Mouse (Mus musculus) C2C12 (cell line): Measurements from ENCODE around the gene Coa4. TPM values are rescaled to one million over a fixed set of nuclear protein-coding genes. Genes with fewer than 3 reads are reported as not detected.

Experiments
- H3K27me3 ChIP-seq: one replicate; pipeline ENCODE4 v1.6.1; 2011; ENCODE audit not compliant: control insufficient read depth, insufficient read depth, insufficient read length
- H3K36me3 ChIP-seq: one replicate; pipeline ENCODE4 v1.6.1; 2011; ENCODE audit not compliant: control insufficient read depth, insufficient read depth
- H3K4me3 ChIP-seq: one replicate; pipeline ENCODE4 v1.5.1; 2011; ENCODE audit warnings: mild to moderate bottlenecking, control low read depth; ENCODE audit not compliant: poor library complexity, insufficient read depth, severe bottlenecking
- H3K79me2 ChIP-seq: one replicate; pipeline ENCODE4 v1.6.1; 2011; ENCODE audit not compliant: control insufficient read depth, insufficient read depth
- H3K79me3 ChIP-seq: one replicate; pipeline ENCODE4 v1.6.1; 2011; ENCODE audit warnings: low read depth, control low read depth
- H3ac ChIP-seq: one replicate; pipeline ENCODE3; 2011; ENCODE audit warnings: low read depth; ENCODE audit not compliant: control insufficient read depth, insufficient read length
- CEBPB ChIP-seq: IDR thresholded peaks from one replicate; pipeline ENCODE4 v1.6.1; 2011; ENCODE audit warnings: low read depth, mild to moderate bottlenecking, control low read depth, moderate library complexity
- CTCF ChIP-seq: IDR thresholded peaks from one replicate; pipeline ENCODE4 v1.5.1; 2011; ENCODE audit not compliant: control insufficient read depth, insufficient read depth, insufficient read length
- FOSL1 ChIP-seq: IDR thresholded peaks from one replicate; pipeline ENCODE4 v1.8.0; 2011; ENCODE audit warnings: mild to moderate bottlenecking, low read length; ENCODE audit not compliant: poor library complexity, insufficient read depth, severe bottlenecking
- MAX ChIP-seq: IDR thresholded peaks from one replicate; pipeline ENCODE4 v1.6.1; 2011; ENCODE audit warnings: mild to moderate bottlenecking, control low read depth
- MYOD1 ChIP-seq: IDR thresholded peaks from one replicate; pipeline ENCODE4 v1.6.1; 2011; ENCODE audit warnings: low read depth; ENCODE audit not compliant: control insufficient read depth, insufficient read length
- MYOG ChIP-seq: IDR thresholded peaks from one replicate; pipeline ENCODE4 v1.6.1; 2011; ENCODE audit not compliant: control insufficient read depth, insufficient read length; ENCODE audit errors: extremely low read depth
- USF1 ChIP-seq: IDR thresholded peaks from one replicate; pipeline ENCODE4 v1.6.1; 2011; ENCODE audit warnings: low read depth, mild to moderate bottlenecking, control low read depth, moderate library complexity
- polyA plus RNA-seq: library from polyadenylated mRNA; unstranded; fragments of >200 nt; fragmentation: generic; extraction: Trizol; gene quantifications from one replicate; pipeline ENCODE4 v1.2.1, GENCODE M21; 2012; ENCODE audit warnings: missing spikeins

The Coa4 gene
- polyA plus RNA-seq, 1 experiment, result 8.4 TPM

DNA sequence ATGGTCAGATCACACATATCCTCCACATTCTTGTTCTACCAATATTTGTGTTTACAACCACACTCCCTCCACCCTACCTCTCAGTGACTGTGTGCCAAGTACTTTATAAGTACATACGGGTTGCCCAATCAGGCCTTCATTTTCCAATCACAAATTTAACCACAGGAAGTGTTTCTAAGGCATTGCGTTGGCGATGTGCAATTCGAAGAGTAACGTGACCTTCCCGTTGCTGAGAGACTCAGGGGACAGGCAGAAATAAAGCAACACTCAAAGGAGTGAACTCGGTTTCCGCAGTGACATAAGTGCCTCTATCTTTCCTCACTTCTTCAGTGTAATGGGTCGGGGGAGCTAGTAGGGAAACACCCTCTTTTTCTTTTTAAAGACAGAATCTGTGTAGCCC lies 2.6 kb downstream of the Coa4 start:
- peaks cover 3% of the 10 kb centered on the region for H3K79me3 ChIP-seq
- H3K79me2 ChIP-seq, result no peaks in the 10 kb centered on the region
- H3K36me3 ChIP-seq, result no peaks in the 10 kb centered on the region
- TF ChIP-seq MYOD1 (no peak), CTCF (no peak), MYOG (no peak), MAX (no peak), CEBPB (no peak), USF1 (no peak), FOSL1 (no peak)
- no peak overlapping the region for H3K4me3 ChIP-seq
- H3ac ChIP-seq, result no peak overlapping the region
- no peaks in the 10 kb centered on the region for H3K27me3 ChIP-seq

DNA sequence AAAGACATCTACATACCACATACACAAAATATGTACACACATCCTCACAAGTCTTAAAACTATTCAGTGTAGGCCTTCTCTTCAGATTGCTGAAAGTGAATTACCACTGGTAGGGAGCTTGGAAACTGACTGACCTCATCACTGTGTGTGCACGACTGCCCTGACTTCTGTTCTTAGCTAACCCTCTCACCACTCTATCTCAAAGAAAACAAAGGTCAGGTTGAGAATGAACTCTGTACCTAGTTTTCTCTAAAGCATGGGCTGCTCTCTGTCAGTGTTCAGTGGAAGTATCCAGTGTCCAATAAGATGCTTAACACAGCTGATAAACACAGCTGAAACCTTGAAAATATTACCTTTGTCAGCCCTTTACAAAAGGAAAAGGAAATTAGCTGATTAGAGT lies 7.6 kb downstream of the Coa4 start:
- no peak for TF ChIP-seq MYOD1
- no peak for TF ChIP-seq USF1
- TF ChIP-seq MAX, result no peak
- no peak for TF ChIP-seq MYOG
- TF ChIP-seq FOSL1, result no peak
- H3K27me3 ChIP-seq, result no peaks in the 10 kb centered on the region
- H3K36me3 ChIP-seq, result no peaks in the 10 kb centered on the region
- no peak overlapping the region for H3K4me3 ChIP-seq
- no peaks in the 10 kb centered on the region for H3K79me3 ChIP-seq
- no peak overlapping the region for H3ac ChIP-seq
- no peaks in the 10 kb centered on the region for H3K79me2 ChIP-seq

DNA sequence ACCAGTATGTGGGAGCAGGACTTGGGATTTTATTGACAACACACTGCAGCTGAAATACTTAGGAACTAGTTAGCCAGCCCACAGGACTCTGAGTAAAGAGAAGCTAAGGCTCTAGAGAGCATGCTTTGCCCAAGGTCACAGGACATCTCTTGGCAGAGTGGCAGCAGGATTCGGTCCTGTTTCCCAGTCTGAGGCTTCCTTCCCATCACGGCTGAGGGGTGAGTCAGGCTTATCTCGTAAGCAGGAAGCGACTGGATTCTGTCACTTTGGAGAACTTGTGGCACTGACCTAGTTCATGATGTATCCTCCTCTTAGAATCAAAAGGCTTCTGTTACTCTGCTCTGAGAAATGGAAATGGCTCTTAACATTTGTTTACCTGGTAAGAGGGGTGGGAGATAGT lies 10.8 kb downstream of the Coa4 start:
- H3K4me3 ChIP-seq, result no peak overlapping the region
- no peaks in the 10 kb centered on the region for H3K79me3 ChIP-seq
- TF ChIP-seq USF1 (no peak), CTCF (no peak), MYOG (no peak), MYOD1 (no peak)
- H3K36me3 ChIP-seq, result no peaks in the 10 kb centered on the region
- H3K79me2 ChIP-seq, result no peaks in the 10 kb centered on the region
- no peak overlapping the region for H3ac ChIP-seq
- no peaks in the 10 kb centered on the region for H3K27me3 ChIP-seq

DNA sequence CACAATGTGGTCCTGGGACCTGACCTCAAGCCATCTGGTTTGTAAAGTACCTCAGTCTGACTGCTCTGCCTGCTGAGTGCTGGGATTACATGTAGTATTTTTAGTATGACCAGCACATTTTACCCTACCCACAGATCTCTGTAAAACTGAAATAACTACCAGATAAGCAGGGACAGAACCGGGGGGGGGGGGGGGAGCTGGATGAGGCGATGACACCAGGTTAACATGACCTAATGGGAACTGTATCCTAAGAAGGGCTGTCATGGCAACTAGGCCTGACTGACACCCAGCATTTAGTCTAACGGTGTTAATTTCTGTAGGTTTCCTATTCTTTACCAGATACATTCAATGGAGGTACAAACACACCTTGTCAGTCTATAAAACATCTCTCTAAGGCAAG lies 12.9 kb downstream of the Coa4 start:
- Histone ChIP-seq H3K4me3 (no peak overlapping the region), H3K36me3 (no peaks in the 10 kb centered on the region), H3K79me2 (no peaks in the 10 kb centered on the region), H3ac (no peak overlapping the region), H3K79me3 (no peaks in the 10 kb centered on the region), H3K27me3 (no peaks in the 10 kb centered on the region)
- TF ChIP-seq MYOG, result no peak
- no peak for TF ChIP-seq FOSL1
- TF ChIP-seq MYOD1, result no peak
- no peak for TF ChIP-seq USF1
- TF ChIP-seq CTCF, result no peak
- no peak for TF ChIP-seq CEBPB
- TF ChIP-seq MAX, result no peak

DNA sequence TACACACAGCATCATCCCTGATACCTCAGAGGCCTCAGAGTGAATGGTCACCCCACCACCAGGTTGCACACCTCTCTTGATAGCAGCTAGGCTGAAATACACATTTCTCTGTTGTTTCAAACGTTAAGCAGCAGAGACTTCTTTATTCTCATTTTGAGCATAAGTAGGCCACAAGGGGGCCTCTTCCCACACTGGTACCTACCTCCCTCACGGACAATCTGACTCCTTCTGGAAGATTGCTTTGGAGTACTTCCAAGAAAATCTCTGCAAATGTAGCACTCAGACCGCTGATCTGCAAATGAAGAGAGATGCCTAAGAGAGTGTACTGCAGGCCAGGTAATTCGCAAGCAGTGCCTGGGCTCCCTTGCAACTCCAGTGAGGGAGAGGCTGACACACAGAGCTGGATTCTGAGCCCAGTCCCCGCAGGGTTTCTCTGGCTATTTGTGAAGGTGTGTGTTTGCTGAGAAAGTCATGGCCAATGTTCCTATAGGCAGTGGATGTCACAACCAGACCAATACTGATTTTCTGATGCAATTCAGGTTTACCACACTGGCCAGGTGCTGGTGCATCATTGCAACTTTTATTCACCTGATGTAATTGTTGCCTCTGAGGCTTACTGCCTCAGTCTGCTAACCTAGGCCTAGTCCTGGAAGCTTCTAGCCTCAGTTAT lies 13.6 kb downstream of the Coa4 start:
- TF ChIP-seq CEBPB, result no peak
- no peak for TF ChIP-seq FOSL1
- TF ChIP-seq CTCF, result no peak
- TF ChIP-seq MAX, result no peak
- TF ChIP-seq MYOD1, result no peak
- no peak for TF ChIP-seq MYOG
- no peak for TF ChIP-seq USF1
- Histone ChIP-seq H3ac (no peak overlapping the region), H3K27me3 (no peaks in the 10 kb centered on the region), H3K79me2 (no peaks in the 10 kb centered on the region), H3K79me3 (no peaks in the 10 kb centered on the region), H3K36me3 (no peaks in the 10 kb centered on the region), H3K4me3 (no peak overlapping the region)

DNA sequence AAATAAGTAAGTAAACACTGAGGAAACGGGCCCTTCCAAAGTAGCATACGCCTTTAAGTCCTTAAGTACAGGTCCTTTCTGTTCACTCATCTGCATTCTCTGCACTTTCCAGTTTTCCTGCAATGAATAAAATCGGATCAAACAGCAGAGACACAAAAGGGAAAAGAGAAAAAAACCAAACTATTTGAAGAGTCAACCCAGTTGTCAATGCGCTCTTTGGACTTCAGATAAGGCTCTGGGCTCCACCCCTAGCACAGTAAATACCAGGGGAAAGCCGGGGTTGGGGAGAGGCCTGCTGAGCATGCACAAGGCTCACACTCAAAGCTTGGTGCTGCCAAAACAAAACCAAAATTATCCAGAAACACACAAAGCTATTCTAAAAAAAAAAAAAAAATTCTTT lies 18.1 kb downstream of the Coa4 start:
- no peaks in the 10 kb centered on the region for H3K79me3 ChIP-seq
- H3ac ChIP-seq, result no peak overlapping the region
- H3K4me3 ChIP-seq, result no peak overlapping the region
- no peaks in the 10 kb centered on the region for H3K36me3 ChIP-seq
- no peaks in the 10 kb centered on the region for H3K27me3 ChIP-seq
- H3K79me2 ChIP-seq, result no peaks in the 10 kb centered on the region
- TF ChIP-seq FOSL1 (no peak), USF1 (no peak), MAX (no peak), MYOD1 (no peak), MYOG (no peak), CEBPB (no peak), CTCF (no peak)
